Mouse (Mus musculus) hindbrain, embryonic 12.5 days (tissue): ENCODE data around the gene Maged2. TPM values are rescaled to one million over a fixed set of nuclear protein-coding genes. Genes with fewer than 3 reads are reported as not detected.

Source experiments
- polyA plus RNA-seq: library from polyadenylated mRNA; unstranded; fragments of >200 nt; fragmentation: Nextera tagmentation; extraction: Ambion mirVana; gene quantifications from 2 replicates; pipeline ENCODE4 v1.2.1, GENCODE M21; 2016

Maged2 gene
- polyA plus RNA-seq, 1 experiment from 2014 or later = 456 TPM

Other genes starting within 250 kb of the Maged2 start
- gene Pfkfb1, start 226.1 kb downstream of the Maged2 start, polyA plus RNA-seq = 5.1 and 5.3 TPM in 2 replicates
- 23.0 and 23.3 TPM in 2 replicates for gene Apex2, start 224.5 kb downstream of the Maged2 start, polyA plus RNA-seq
- gene Tro, start 156.8 kb downstream of the Maged2 start, polyA plus RNA-seq = 64.0 and 65.5 TPM in 2 replicates
- 56.7 and 62.5 TPM in 2 replicates for gene Gnl3l, start 203.0 kb upstream of the Maged2 start, polyA plus RNA-seq
- 14.5 and 16.0 TPM in 2 replicates for gene Fgd1, start 231.8 kb upstream of the Maged2 start, polyA plus RNA-seq